Mouse (Mus musculus): ENCODE data around the gene Lzic. TPM values are rescaled to one million over a fixed set of nuclear protein-coding genes. Genes with fewer than 3 reads are reported as not detected.

The Lzic gene
- total and polyA plus RNA-seq, 2 experiments from 2014 or later: 39.3 to 44.3 TPM

GRCm38 (mm10) chr4:149515706-149516105, 30.7 kb downstream of the Lzic start:
- no peak for DNase-seq (ENCODE audit: low spot score)
- WGBS: 88% methylated on average over 5 of the region's 5 CpGs
- Histone ChIP-seq H3K27ac (ENCODE audit: low read depth, low read length) (no peak overlapping the region), H3K4me3 (ENCODE audit: low read depth, low read length) (no peak overlapping the region), H3K36me3 (ENCODE audit: insufficient read depth, low read length) (no peaks in the 10 kb centered on the region), H3K9ac (replicated peaks; ENCODE audit: low read length, poor library complexity, severe bottlenecking) (no peak overlapping the region), H3K4me1 (ENCODE audit: insufficient read depth, low read length) (peaks cover 7% of the 10 kb centered on the region; the same call in 1 of the 2 replicates), H3K9me3 (ENCODE audit: low read length) (no peaks in the 10 kb centered on the region), H3K27me3 (ENCODE audit: insufficient read depth, low read length) (no peaks in the 10 kb centered on the region), H3K4me2 (ENCODE audit: low read depth, low read length, poor library complexity, severe bottlenecking) (no peak overlapping the region)
- no peak for TF ChIP-seq CTCF (IDR thresholded peaks at IDR 0.05)
- ATAC-seq (ENCODE audit: low FRiP score): no peak

- DNase-seq (ENCODE audit: low spot score): peak; percentile 98
- peak within 1 kb of the TSS; percentile 92 for H3K4me3 ChIP-seq (ENCODE audit: low read depth, low read length)
- WGBS: under 1% methylated on average over 40 of the region's 46 CpGs
- peaks cover 10% of the 10 kb centered on the region; the same call in 1 of the 2 replicates for H3K4me1 ChIP-seq (ENCODE audit: insufficient read depth, low read length)
- no peaks in the 10 kb centered on the region for H3K27me3 ChIP-seq (ENCODE audit: insufficient read depth, low read length)
- H3K9me3 ChIP-seq (ENCODE audit: low read length): no peaks in the 10 kb centered on the region
- no peaks in the 10 kb centered on the region for H3K36me3 ChIP-seq (ENCODE audit: insufficient read depth, low read length)
- peak; percentile 97 for ATAC-seq (ENCODE audit: low FRiP score)
- H3K9ac ChIP-seq (replicated peaks; ENCODE audit: low read length, poor library complexity, severe bottlenecking): peak within 1 kb of the TSS; percentile 86
- peak within 1 kb of the TSS; percentile 70 for H3K4me2 ChIP-seq (ENCODE audit: low read depth, low read length, poor library complexity, severe bottlenecking)
- no peak for TF ChIP-seq CTCF (IDR thresholded peaks at IDR 0.05)
- H3K27ac ChIP-seq (ENCODE audit: low read depth, low read length): peak within 1 kb of the TSS; percentile 65
Observed at GRCm38 (mm10) chr4:149517868-149518340, 32.9 kb downstream of the Lzic start, which contains the start of gene Ctnnbip1. Gene Ctnnbip1 (plus strand): TSS chr4:149518236.

- 2% methylated on average over 36 of the region's 52 CpGs for WGBS
- Histone ChIP-seq H3K27ac (ENCODE audit: low read depth, low read length) (peak overlapping the region; percentile 65), H3K9me3 (ENCODE audit: low read length) (no peaks in the 10 kb centered on the region), H3K4me2 (ENCODE audit: low read depth, low read length, poor library complexity, severe bottlenecking) (peak overlapping the region; percentile 70), H3K4me1 (ENCODE audit: insufficient read depth, low read length) (peaks cover 10% of the 10 kb centered on the region; the same call in 1 of the 2 replicates), H3K36me3 (ENCODE audit: insufficient read depth, low read length) (no peaks in the 10 kb centered on the region), H3K4me3 (ENCODE audit: low read depth, low read length) (peak overlapping the region; percentile 92), H3K9ac (replicated peaks; ENCODE audit: low read length, poor library complexity, severe bottlenecking) (peak overlapping the region; percentile 86), H3K27me3 (ENCODE audit: insufficient read depth, low read length) (no peaks in the 10 kb centered on the region)
- ATAC-seq (ENCODE audit: low FRiP score): no peak
- DNase-seq (ENCODE audit: low spot score): no peak
- TF ChIP-seq CTCF (IDR thresholded peaks at IDR 0.05): no peak
Observed at GRCm38 (mm10) chr4:149518351-149519220, 33.6 kb downstream of the Lzic start.

GRCm38 (mm10) chr4:149521258-149521657, 36.2 kb downstream of the Lzic start:
- WGBS: 71% methylated on average over 10 of the region's 10 CpGs
- H3K4me1 ChIP-seq (ENCODE audit: insufficient read depth, low read length): peaks cover 13% of the 10 kb centered on the region; the same call in 1 of the 2 replicates
- H3K36me3 ChIP-seq (ENCODE audit: insufficient read depth, low read length): 0 out of 2 replicates have a peak, but pooled peaks cover 4% of the 10 kb centered on the region
- H3K4me2 ChIP-seq (ENCODE audit: low read depth, low read length, poor library complexity, severe bottlenecking): no peak overlapping the region
- no peaks in the 10 kb centered on the region for H3K27me3 ChIP-seq (ENCODE audit: insufficient read depth, low read length)
- no peaks in the 10 kb centered on the region for H3K9me3 ChIP-seq (ENCODE audit: low read length)
- H3K27ac ChIP-seq (ENCODE audit: low read depth, low read length): no peak overlapping the region
- no peak for TF ChIP-seq CTCF (IDR thresholded peaks at IDR 0.05)
- no peak overlapping the region for H3K4me3 ChIP-seq (ENCODE audit: low read depth, low read length)
- H3K9ac ChIP-seq (replicated peaks; ENCODE audit: low read length, poor library complexity, severe bottlenecking): no peak overlapping the region
- DNase-seq (ENCODE audit: low spot score) (no peak), ATAC-seq (ENCODE audit: low FRiP score) (no peak)

- Histone ChIP-seq H3K9ac (replicated peaks; ENCODE audit: low read length, poor library complexity, severe bottlenecking) (no peak overlapping the region), H3K36me3 (ENCODE audit: insufficient read depth, low read length) (0 out of 2 replicates have a peak, but pooled peaks cover 4% of the 10 kb centered on the region), H3K4me3 (ENCODE audit: low read depth, low read length) (no peak overlapping the region), H3K27ac (ENCODE audit: low read depth, low read length) (no peak overlapping the region), H3K9me3 (ENCODE audit: low read length) (no peaks in the 10 kb centered on the region), H3K4me1 (ENCODE audit: insufficient read depth, low read length) (peaks cover 13% of the 10 kb centered on the region; the same call in 1 of the 2 replicates), H3K4me2 (ENCODE audit: low read depth, low read length, poor library complexity, severe bottlenecking) (no peak overlapping the region), H3K27me3 (ENCODE audit: insufficient read depth, low read length) (no peaks in the 10 kb centered on the region)
- TF ChIP-seq CTCF (IDR thresholded peaks at IDR 0.05): no peak
- ATAC-seq (ENCODE audit: low FRiP score) (no peak), DNase-seq (ENCODE audit: low spot score) (no peak)
- 81% methylated on average over 6 of the region's 6 CpGs for WGBS
Observed at GRCm38 (mm10) chr4:149523961-149524360, 38.9 kb downstream of the Lzic start.

GRCm38 (mm10) chr4:149525170-149525569, 40.1 kb downstream of the Lzic start:
- Histone ChIP-seq H3K9me3 (ENCODE audit: low read length) (no peaks in the 10 kb centered on the region), H3K4me2 (ENCODE audit: low read depth, low read length, poor library complexity, severe bottlenecking) (no peak overlapping the region), H3K4me3 (ENCODE audit: low read depth, low read length) (no peak overlapping the region), H3K9ac (replicated peaks; ENCODE audit: low read length, poor library complexity, severe bottlenecking) (no peak overlapping the region), H3K4me1 (ENCODE audit: insufficient read depth, low read length) (peaks cover 10% of the 10 kb centered on the region; the same call in 1 of the 2 replicates), H3K27ac (ENCODE audit: low read depth, low read length) (no peak overlapping the region), H3K27me3 (ENCODE audit: insufficient read depth, low read length) (no peaks in the 10 kb centered on the region), H3K36me3 (ENCODE audit: insufficient read depth, low read length) (0 out of 2 replicates have a peak, but pooled peaks cover 4% of the 10 kb centered on the region)
- no peak for TF ChIP-seq CTCF (IDR thresholded peaks at IDR 0.05)
- WGBS: 92% methylated on average over 4 of the region's 4 CpGs
- no peak for ATAC-seq (ENCODE audit: low FRiP score)
- no peak for DNase-seq (ENCODE audit: low spot score)
